Mouse (Mus musculus) MEL-GATA-1-ER (cell line): Measurements from ENCODE around the gene Sh3bgrl.

Experiments used
- DNase-seq: peaks from one replicate; pipeline ENCODE4 v3.0.0-alpha.2; 2012; ENCODE audit warnings: low read depth; ENCODE audit errors: extremely low read depth

The Sh3bgrl gene

GRCm38 (mm10) chrX:109238163-109238562 is 143.0 kb downstream of the Sh3bgrl start:
- DNase-seq = peak; percentile 2
